Mouse (Mus musculus) limb, embryonic 14.5 days (tissue): ENCODE measurements around the gene Dgki. TPM values are rescaled to one million over a fixed set of nuclear protein-coding genes. Genes with fewer than 3 reads are reported as not detected.

Experiments used
- ATAC-seq: fragments of 200-750 bp; cut with Nextera tagmentation; 2 replicates; pipeline ENCODE4 v1.8.0; 2017; ENCODE audit warnings: low read depth, moderate number of reproducible peaks, moderate TSS enrichment; ENCODE audit not compliant: low FRiP score
- DNase-seq: peaks from one replicate; pipeline ENCODE4 v3.0.0-alpha.2; 2015; ENCODE audit warnings: low spot score
- H3K27ac ChIP-seq: fragments of 300-500 bp; sonication (generic); replicated peaks from 2 replicates; pipeline ENCODE4 v1.5.1; 2014; ENCODE audit warnings: low read depth, mild to moderate bottlenecking, low read length, moderate library complexity, mixed read lengths
- H3K27me3 ChIP-seq: fragments of 300-500 bp; sonication (generic); 2 replicates; pipeline ENCODE4 v1.6.1; 2014; ENCODE audit warnings: low read length, mixed read lengths; ENCODE audit not compliant: control insufficient read depth, insufficient read depth
- H3K36me3 ChIP-seq: fragments of 300-500 bp; sonication (generic); 2 replicates; pipeline ENCODE4 v1.6.1; 2014; ENCODE audit warnings: mild to moderate bottlenecking, low read length, moderate library complexity, mixed read lengths; ENCODE audit not compliant: control insufficient read depth, insufficient read depth
- H3K4me1 ChIP-seq: fragments of 300-500 bp; sonication (generic); 2 replicates; pipeline ENCODE4 v1.6.1; 2014; ENCODE audit warnings: antibody characterized with exemption, low read length, mixed read lengths; ENCODE audit not compliant: control insufficient read depth, insufficient read depth
- H3K4me2 ChIP-seq: fragments of 300-500 bp; sonication (generic); replicated peaks from 2 replicates; pipeline ENCODE4 v1.6.1; 2014; ENCODE audit warnings: low read depth, mild to moderate bottlenecking, low read length, moderate library complexity; ENCODE audit not compliant: severe bottlenecking
- H3K4me3 ChIP-seq: fragments of 300-500 bp; sonication (generic); replicated peaks from 2 replicates; pipeline ENCODE4 v1.5.1; 2014; ENCODE audit warnings: low read length
- H3K9ac ChIP-seq: fragments of 300-500 bp; sonication (generic); 2 replicates; pipeline ENCODE4 v1.6.1; 2014; ENCODE audit warnings: mild to moderate bottlenecking, low read depth, low read length, moderate library complexity; ENCODE audit not compliant: severe bottlenecking
- H3K9me3 ChIP-seq: fragments of 300-500 bp; sonication (generic); 2 replicates; pipeline ENCODE4 v1.6.1; 2016; ENCODE audit warnings: low read length; ENCODE audit not compliant: control insufficient read depth
- POLR2A ChIP-seq: fragments of 200-500 bp; IDR thresholded peaks from 2 replicates; pipeline ENCODE4 v1.8.0; 2012; ENCODE audit warnings: inconsistent platforms, mild to moderate bottlenecking, moderate library complexity, borderline replicate concordance; ENCODE audit not compliant: insufficient read depth, insufficient read length; ENCODE audit errors: extremely low read depth
- WGBS: fragments of 180-500 bp; shearing (Covaris S2); extraction: QIAGEN DNeasy Blood & Tissue Kit; methylation state at CpG from one replicate; pipeline ENCODE4 v1.1.7; 2014; 5-methylcytosine and 5-hydroxymethylcytosine counted together
- polyA plus RNA-seq, 2 experiments: library from polyadenylated mRNA; depleted of rRNA in 1 of 2; stranded (reverse) in 1 of 2; unstranded in 1 of 2; fragments of >200 nt; fragmentation: Nextera tagmentation in 1 of 2; extraction: Ambion mirVana in 1 of 2; gene quantifications; 2 replicates each; pipeline versions ENCODE4 v1.2.1 to v1.2.3; 2012 to 2014

The Dgki gene
- polyA plus RNA-seq, 2 experiments, result 0.58 to 0.85 TPM

- ATAC-seq, result no peak
- H3K4me3 ChIP-seq, result no peak overlapping the region
- peaks cover 4% of the 10 kb centered on the region for H3K4me1 ChIP-seq
- DNase-seq, result no peak
- no peak overlapping the region for H3K4me2 ChIP-seq
- WGBS, result 71% methylated on average over 4 of the region's 4 CpGs
- TF ChIP-seq POLR2A, result no peak
- H3K9ac ChIP-seq, result no peak overlapping the region
- no peaks in the 10 kb centered on the region for H3K27me3 ChIP-seq
- no peaks in the 10 kb centered on the region for H3K36me3 ChIP-seq
- H3K27ac ChIP-seq, result no peak overlapping the region
- H3K9me3 ChIP-seq, result no peaks in the 10 kb centered on the region
These were observed 58.5 kb downstream of the Dgki start for GRCm38 (mm10) chr6:37241434-37241833.

- Histone ChIP-seq H3K9me3 (no peaks in the 10 kb centered on the region), H3K4me2 (no peak overlapping the region), H3K4me3 (no peak overlapping the region), H3K27me3 (no peaks in the 10 kb centered on the region), H3K36me3 (no peaks in the 10 kb centered on the region), H3K9ac (no peak overlapping the region), H3K4me1 (peaks cover 4% of the 10 kb centered on the region), H3K27ac (no peak overlapping the region)
- WGBS, result 74% methylated on average over 7 of the region's 7 CpGs
- DNase-seq (no peak), ATAC-seq (no peak)
- TF ChIP-seq POLR2A, result no peak
These were observed 59.8 kb downstream of the Dgki start for GRCm38 (mm10) chr6:37240140-37240539.

GRCm38 (mm10) chr6:37236893-37237292 lies 63.1 kb downstream of the Dgki start:
- WGBS, result 58% methylated on average over 2 of the region's 2 CpGs
- Histone ChIP-seq H3K4me2 (no peak overlapping the region), H3K36me3 (no peaks in the 10 kb centered on the region), H3K4me3 (no peak overlapping the region), H3K4me1 (peaks cover 4% of the 10 kb centered on the region), H3K9ac (no peak overlapping the region), H3K27me3 (no peaks in the 10 kb centered on the region), H3K27ac (no peak overlapping the region), H3K9me3 (no peaks in the 10 kb centered on the region)
- no peak for DNase-seq
- no peak for TF ChIP-seq POLR2A
- ATAC-seq, result no peak

- Histone ChIP-seq H3K4me2 (no peak overlapping the region), H3K4me1 (0 out of 2 replicates have a peak, but pooled peaks cover 7% of the 10 kb centered on the region), H3K9me3 (no peaks in the 10 kb centered on the region), H3K9ac (no peak overlapping the region), H3K27ac (no peak overlapping the region), H3K4me3 (no peak overlapping the region), H3K27me3 (no peaks in the 10 kb centered on the region), H3K36me3 (no peaks in the 10 kb centered on the region)
- TF ChIP-seq POLR2A, result no peak
- DNase-seq (peak; percentile 25), ATAC-seq (0 out of 2 replicates have a peak, but pooled peaks have one; percentile 30)
- 46% methylated on average over 6 of the region's 6 CpGs for WGBS
These were observed 68.8 kb downstream of the Dgki start for GRCm38 (mm10) chr6:37231148-37231547.

- Histone ChIP-seq H3K27ac (no peak overlapping the region), H3K9ac (no peak overlapping the region), H3K27me3 (no peaks in the 10 kb centered on the region), H3K36me3 (no peaks in the 10 kb centered on the region), H3K4me1 (peaks cover 4% of the 10 kb centered on the region; the same call in 1 of the 2 replicates), H3K4me3 (no peak overlapping the region), H3K4me2 (no peak overlapping the region), H3K9me3 (no peaks in the 10 kb centered on the region)
- DNase-seq (no peak), ATAC-seq (no peak)
- no peak for TF ChIP-seq POLR2A
- 58% methylated on average over 7 of the region's 7 CpGs for WGBS
These were observed 77.0 kb downstream of the Dgki start for GRCm38 (mm10) chr6:37222947-37223510.
